Mouse (Mus musculus) cerebellum, postnatal 36 days (tissue): ENCODE measurements around the gene Olfr455.

Source experiments
- DNase-seq, 2 experiments: peaks; one replicate each; pipeline ENCODE4 v3.0.0; 2021 to 2022; ENCODE audit warnings: mixed read lengths in 2 of 2

Olfr455 gene

GRCm38 (mm10) chr6:42547461-42547860, at the start of gene Olfr455:
Gene Olfr455, minus strand, starts transcription at chr6:42547587.
- no peak for DNase-seq

GRCm38 (mm10) chr6:42593138-42593882, 45.9 kb upstream of the Olfr455 start:
- no peak for DNase-seq

GRCm38 (mm10) chr6:42586569-42586968, 39.2 kb upstream of the Olfr455 start:
- DNase-seq, result no peak

- DNase-seq, result peak; percentile 59
Observed at GRCm38 (mm10) chr6:42583488-42583872, 36.1 kb upstream of the Olfr455 start.

GRCm38 (mm10) chr6:42582741-42583487, 35.5 kb upstream of the Olfr455 start:
- no peak for DNase-seq

DNA sequence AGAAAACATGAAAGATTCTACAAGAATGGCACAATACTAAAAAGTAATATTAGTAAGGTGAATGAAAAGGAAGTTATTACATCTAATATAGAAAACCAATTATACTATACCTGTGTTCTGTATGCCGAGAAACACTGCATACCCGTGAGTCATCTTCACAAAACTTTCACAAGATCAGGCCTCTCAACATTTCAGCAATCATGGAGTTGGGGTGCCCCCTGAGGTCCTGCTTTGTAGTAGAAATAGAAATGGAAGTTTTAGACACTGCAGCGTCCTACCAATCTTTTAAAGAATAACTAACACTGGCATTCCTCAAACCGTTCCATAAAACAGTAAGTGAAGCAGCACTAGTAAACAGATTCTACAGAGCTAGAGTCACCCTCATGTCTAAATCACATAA, 31.3 kb upstream of the Olfr455 start:
- DNase-seq, result no peak

DNA sequence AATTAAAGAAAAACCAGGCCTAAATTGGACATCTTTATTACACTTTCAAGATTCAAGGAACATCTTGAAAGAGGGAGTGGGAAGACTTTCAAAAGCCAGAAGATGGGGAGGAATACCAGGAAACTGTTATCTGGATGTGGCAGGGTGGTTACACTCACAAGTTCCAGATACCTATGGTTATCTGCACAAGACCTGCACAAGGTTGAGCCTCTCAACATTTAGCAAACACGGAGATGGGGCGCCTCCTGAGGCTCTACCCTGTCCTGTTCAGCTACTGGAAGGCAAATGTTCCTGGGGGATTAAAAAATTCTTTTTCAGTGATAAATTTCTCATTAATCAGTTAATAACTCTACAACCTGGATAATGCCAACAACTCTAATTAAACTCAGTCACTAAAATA, 30.0 kb upstream of the Olfr455 start:
- no peak for DNase-seq

GRCm38 (mm10) chr6:42568205-42568604, 20.8 kb upstream of the Olfr455 start:
- DNase-seq, result no peak

- DNase-seq, result no peak
Observed at GRCm38 (mm10) chr6:42566076-42566598, 18.8 kb upstream of the Olfr455 start.

DNA sequence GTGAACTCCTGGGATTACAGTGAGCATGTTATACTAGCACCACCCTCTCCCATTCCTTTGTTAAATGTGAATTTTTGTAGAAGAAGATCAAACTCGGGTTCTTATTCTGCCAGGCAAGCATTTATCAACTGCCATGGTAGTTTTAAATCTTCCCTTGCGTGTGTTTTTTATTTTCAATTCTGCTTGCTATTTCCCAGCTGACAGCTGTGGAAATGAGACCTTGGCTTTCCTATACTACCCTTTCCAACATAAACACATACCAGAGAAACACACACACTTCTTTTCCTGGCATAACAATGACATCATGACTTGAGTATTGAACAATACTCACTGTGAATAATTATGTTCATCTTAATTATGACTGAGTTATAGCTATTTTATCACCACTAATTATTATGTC, 14.9 kb upstream of the Olfr455 start:
- DNase-seq, result no peak

DNA sequence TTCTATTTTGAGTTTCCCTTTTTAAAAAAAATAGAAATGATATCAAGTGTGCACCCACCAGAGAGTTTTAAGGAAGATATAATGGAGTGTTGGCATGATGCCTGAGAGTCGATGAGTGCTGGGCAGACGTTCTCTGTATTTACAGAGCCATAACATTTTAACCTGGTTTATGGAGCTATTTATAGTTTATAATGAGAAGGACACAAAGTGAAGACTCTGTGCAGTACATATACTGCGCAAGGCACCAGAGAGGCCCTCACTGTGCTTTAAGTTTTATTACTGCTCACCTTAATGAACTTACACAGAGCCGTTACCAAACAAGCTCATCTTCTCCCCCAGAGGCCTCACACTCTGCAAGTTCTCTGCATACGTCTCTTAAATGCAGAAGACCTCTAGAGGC, 13.5 kb upstream of the Olfr455 start:
- DNase-seq, result no peak

- no peak for DNase-seq
Observed at GRCm38 (mm10) chr6:42558641-42559040, 11.3 kb upstream of the Olfr455 start.

DNA sequence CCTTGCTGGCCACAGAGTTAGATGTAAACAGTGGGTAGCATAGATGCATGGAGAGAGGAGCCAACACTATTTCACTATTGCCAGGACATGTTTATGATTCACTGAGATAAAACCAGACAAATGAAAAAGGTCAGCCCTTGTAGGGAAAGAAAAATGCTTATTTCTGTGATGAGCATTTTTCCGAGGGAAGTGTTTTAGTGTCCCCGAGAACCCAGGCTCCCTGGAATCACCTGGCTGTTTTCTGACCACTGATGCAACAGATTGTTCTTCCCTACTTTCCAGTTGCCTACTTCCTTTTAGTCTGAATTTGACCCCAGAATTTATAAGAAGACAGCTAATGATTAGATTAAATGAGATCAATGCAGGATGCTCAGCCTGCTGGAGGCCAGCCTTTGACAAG, 1.2 kb downstream of the Olfr455 start:
- no peak for DNase-seq

GRCm38 (mm10) chr6:42545451-42545885, 1.9 kb downstream of the Olfr455 start:
- no peak for DNase-seq

DNA sequence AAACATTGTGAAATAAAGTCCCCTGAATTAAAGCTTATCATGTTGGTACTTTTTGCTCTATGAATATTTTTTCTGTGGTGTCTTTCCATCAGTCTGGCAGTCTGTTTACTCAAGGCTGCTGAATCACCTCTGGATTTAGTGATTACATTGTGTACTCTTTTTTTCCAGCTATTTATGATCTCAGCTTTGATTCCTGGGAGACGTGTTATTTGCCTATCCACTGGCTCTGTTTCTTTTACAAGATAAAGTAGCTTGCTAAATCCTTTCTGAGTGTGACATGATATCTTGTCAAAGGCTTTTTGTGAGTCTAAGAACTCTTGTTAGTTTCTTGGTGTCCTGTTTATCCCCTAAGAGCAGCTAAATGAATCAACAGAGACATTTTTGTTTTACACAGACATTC, 2.5 kb downstream of the Olfr455 start:
- no peak for DNase-seq

DNA sequence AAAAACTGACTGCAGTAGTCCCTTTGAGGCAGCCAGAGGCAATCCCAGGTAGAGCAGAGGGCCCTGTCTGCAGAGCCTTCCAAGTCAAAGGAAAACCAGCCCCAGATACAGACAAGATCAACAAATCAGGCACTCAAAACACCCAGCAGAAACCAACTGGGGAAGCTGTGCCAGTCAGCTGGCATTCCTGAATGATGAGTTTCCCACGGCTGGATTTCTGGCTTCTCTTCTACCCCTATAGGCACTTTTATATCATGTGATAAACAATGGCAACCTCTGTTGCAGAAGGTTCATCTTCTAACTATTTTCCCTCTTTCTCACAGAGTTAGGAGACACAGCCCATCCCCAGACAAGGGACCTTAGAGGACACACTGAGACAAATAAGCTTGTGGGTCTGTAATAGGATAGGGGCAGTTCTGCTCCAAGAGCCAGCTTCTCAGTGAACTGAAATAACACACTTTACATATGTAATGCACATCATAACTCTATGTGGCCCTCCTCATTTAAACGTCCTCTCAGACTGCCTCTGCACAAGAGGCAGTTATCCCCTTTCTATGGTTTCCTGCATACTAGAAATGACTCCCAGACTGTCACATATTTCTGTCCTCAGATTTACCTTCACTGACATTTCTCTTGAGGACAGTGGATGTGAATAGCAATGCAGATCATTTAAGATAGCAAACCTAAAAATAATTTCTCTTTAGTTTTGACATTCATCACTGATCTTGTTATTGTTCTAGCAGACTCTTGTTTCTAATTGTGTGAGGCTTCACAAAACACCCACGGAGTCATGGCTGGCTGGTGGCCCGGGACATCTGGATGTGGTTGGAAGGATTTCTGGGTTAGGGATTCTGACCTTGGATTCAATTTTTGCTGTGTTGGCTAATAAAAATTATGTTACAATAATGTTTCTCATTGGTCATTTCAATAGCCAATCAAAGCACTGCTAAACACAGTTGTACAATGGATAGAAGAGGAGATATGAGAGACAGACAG, 5.1 kb downstream of the Olfr455 start:
- DNase-seq, result no peak

DNA sequence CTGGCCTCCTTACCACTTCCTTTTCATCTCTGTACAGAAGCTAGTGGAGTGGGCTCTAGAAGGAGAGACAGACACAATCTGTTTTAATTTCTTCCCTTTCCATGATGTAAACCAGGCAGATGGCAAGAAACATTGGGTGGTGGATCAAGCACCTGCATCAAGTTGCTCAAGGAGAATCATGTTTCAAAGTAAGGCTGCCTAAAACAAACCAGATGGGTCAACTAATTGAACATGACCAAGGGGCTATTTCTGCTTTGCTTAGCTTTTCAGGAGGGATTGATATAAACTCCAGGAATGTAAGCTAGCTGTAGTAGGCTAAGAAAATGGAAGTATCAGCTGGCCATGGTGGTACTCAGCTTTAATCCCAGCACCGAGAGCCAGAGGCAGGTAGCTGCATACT, 6.7 kb downstream of the Olfr455 start:
- no peak for DNase-seq

DNA sequence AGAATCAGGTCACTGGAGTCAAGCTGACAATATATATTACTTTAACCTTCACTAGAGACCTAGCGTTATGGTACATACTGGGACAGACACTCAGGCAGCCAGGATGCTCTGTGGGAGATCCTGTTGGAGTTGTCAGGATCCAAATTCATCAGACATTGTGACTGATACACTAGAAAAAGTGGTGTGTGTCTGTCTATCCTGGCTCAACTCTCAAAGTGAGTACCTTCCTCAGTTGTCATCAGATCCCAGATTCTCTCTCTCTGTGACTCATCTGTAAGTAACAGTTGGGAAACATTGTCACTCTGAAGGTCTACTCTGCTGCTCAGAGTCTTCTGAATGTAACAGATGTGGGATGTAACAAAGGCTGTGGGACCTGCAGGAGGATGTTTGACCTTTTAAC, 7.7 kb downstream of the Olfr455 start:
- DNase-seq, result no peak

- no peak for DNase-seq
Observed at GRCm38 (mm10) chr6:42513461-42513860, 33.9 kb downstream of the Olfr455 start.

- DNase-seq, result no peak
Observed at GRCm38 (mm10) chr6:42509311-42509710, 38.1 kb downstream of the Olfr455 start.

DNA sequence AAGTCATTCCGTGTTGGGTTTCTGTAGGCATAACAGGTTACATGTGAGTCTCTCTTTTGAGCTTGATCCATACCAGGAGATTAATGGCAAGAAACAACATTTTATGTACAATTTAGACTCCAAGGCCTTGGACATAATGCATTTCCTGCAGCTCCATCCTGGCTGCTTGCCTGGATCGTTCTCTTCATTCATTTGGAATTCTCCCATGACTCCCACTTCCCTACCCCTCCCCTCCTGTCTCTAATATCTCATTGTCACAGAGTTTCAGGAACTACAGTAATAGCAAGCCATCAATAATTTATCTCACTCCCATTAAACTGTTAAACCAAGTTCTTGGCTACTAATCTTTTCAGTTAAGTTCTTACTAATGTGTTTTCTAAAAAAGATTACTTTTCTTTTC, 43.9 kb downstream of the Olfr455 start:
- no peak for DNase-seq

DNA sequence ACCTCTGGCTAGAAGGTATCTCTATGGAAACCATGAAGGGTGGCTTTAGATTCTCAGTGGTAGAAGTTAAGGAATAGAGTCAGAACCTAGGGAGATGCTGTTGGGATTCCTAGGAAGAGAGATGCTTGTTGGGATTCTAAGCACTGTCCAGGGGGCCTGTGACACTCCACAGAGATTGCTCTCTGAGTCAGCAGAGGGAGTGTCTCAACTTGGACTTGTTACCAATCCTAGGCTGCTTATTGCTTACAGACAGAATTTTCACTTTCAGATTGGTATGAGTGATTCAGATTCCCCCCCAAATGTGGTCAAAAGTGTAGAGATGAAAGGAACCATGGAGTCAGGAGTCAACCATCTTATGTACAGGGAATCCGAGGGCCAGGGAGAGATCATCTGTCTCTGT, 57.7 kb downstream of the Olfr455 start:
- no peak for DNase-seq

- no peak for DNase-seq
Observed at GRCm38 (mm10) chr6:42487114-42487513, 60.3 kb downstream of the Olfr455 start, which contains the start of gene Olfr456. Gene Olfr456, minus strand, starts transcription at chr6:42487214.
